Comparison of ENCODE assay signal across 8 mouse cellular contexts in the genomic region with DNA sequence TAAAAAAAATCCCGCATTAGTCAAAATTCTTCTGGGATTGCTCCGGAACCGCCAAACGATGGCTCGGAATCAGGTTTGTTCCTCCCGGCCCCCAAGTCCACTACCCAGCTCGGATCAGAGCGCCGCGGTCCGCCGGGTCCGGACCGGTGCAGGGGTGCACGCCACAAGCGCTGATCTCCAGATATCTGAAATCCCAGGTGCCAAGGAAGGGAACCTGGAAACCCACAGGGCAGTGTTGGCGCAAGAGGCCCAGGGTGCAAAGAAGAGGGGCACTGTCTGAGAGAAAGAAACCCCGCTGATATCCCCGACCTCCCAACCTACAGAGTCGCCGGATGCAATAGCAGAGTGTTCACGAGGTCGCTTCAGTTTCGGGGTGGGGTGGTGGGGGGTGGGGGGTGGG. TPM values are rescaled to one million over a fixed set of nuclear protein-coding genes. Genes with fewer than 3 reads are reported as not detected.
DNase-seq lines count a peak whose midpoint lies in the region; ATAC-seq lines count a peak whose summit lies in the region.

No protein-coding gene starts in this region.

- peak overlapping the region; percentile 93 for H3K4me2 ChIP-seq in neural tube, embryonic 11.5 days (ENCODE audit: low read depth)
- H3K4me2 ChIP-seq in limb, embryonic 13.5 days (replicated peaks): peak overlapping the region; percentile 82
- H3K4me2 ChIP-seq in stomach, embryonic 14.5 days (replicated peaks; ENCODE audit: low read depth, low read length): peak overlapping the region; percentile 82

- peaks cover 48% of the 10 kb centered on the region for H3K27me3 ChIP-seq in erythroblast, embryonic 14.5 days (ENCODE audit: control insufficient read depth)
- H3K27me3 ChIP-seq in neural tube, embryonic 11.5 days (ENCODE audit: control insufficient read depth, insufficient read depth, low read length): no peaks in the 10 kb centered on the region
- 0 out of 2 replicates have a peak, but pooled peaks cover 5% of the 10 kb centered on the region for H3K27me3 ChIP-seq in limb, embryonic 13.5 days
- no peaks in the 10 kb centered on the region for H3K27me3 ChIP-seq in stomach, embryonic 14.5 days (ENCODE audit: control insufficient read depth, insufficient read depth, low read length)

- peak overlapping the region; percentile 34; the same call in 1 of the 2 replicates for H3K27ac ChIP-seq in neural tube, embryonic 11.5 days (ENCODE audit: low read depth, low read length)
- no peak overlapping the region for H3K27ac ChIP-seq in limb, embryonic 13.5 days
- no peak overlapping the region; the same call in 1 of the 2 replicates for H3K27ac ChIP-seq in stomach, embryonic 14.5 days (ENCODE audit: low read length)

- H3K9ac ChIP-seq in neural tube, embryonic 11.5 days (ENCODE audit: low read length): peak overlapping the region; percentile 93
- H3K9ac ChIP-seq in limb, embryonic 13.5 days: peak overlapping the region; percentile 96
- H3K9ac ChIP-seq in stomach, embryonic 14.5 days (replicated peaks; ENCODE audit: low read depth, low read length): peak overlapping the region; percentile 98

- peaks cover 6% of the 10 kb centered on the region; the same call in 1 of the 2 replicates for H3K9me3 ChIP-seq in erythroblast, embryonic 14.5 days (ENCODE audit: control insufficient read depth, low read length)
- no peaks in the 10 kb centered on the region for H3K9me3 ChIP-seq in neural tube, embryonic 11.5 days (ENCODE audit: control insufficient read depth, low read length)
- no peaks in the 10 kb centered on the region for H3K9me3 ChIP-seq in limb, embryonic 13.5 days
- no peaks in the 10 kb centered on the region for H3K9me3 ChIP-seq in stomach, embryonic 14.5 days (ENCODE audit: control insufficient read depth, low read depth, low read length)

- peaks cover 11% of the 10 kb centered on the region for H3K36me3 ChIP-seq in erythroblast, embryonic 14.5 days (ENCODE audit: control insufficient read depth)
- no peaks in the 10 kb centered on the region for H3K36me3 ChIP-seq in neural tube, embryonic 11.5 days (ENCODE audit: control insufficient read depth, insufficient read depth, low read length)
- H3K36me3 ChIP-seq in limb, embryonic 13.5 days: peaks cover 29% of the 10 kb centered on the region
- H3K36me3 ChIP-seq in stomach, embryonic 14.5 days (ENCODE audit: control insufficient read depth, insufficient read depth, low read length): peaks cover 12% of the 10 kb centered on the region

- H3K4me1 ChIP-seq in erythroblast, embryonic 14.5 days (ENCODE audit: control insufficient read depth): peaks cover 40% of the 10 kb centered on the region
- H3K4me1 ChIP-seq in neural tube, embryonic 11.5 days (ENCODE audit: control insufficient read depth, insufficient read depth, low read length): peaks cover 36% of the 10 kb centered on the region
- peaks cover 66% of the 10 kb centered on the region for H3K4me1 ChIP-seq in limb, embryonic 13.5 days
- peaks cover 37% of the 10 kb centered on the region; the same call in 1 of the 2 replicates for H3K4me1 ChIP-seq in stomach, embryonic 14.5 days (ENCODE audit: control insufficient read depth, insufficient read depth, low read length)

- no peak for ATAC-seq in erythroblast, adult 5-6 weeks (replicated peaks; ENCODE audit: low FRiP score, poor library complexity, severe bottlenecking)
- no peak for ATAC-seq in neural tube, embryonic 11.5 days (ENCODE audit: insufficient read depth, low FRiP score, low TSS enrichment)
- no peak for ATAC-seq in limb, embryonic 13.5 days (ENCODE audit: low FRiP score, low read depth)
- ATAC-seq in stomach, embryonic 14.5 days (ENCODE audit: insufficient number of reproducible peaks, insufficient read depth, low FRiP score, low read depth): no peak

- WGBS in neural tube, embryonic 11.5 days: under 1% methylated on average over 20 of the region's 24 CpGs
- under 1% methylated on average over 24 of the region's 24 CpGs for WGBS in limb, embryonic 13.5 days
- 4% methylated on average over 24 of the region's 24 CpGs for WGBS in stomach, embryonic 14.5 days

- no peak for DNase-seq in neural tube, embryonic 11.5 days (ENCODE audit: low spot score)
- no peak for DNase-seq in neural tube, embryonic 10.5 days (ENCODE audit: extremely low spot score, low spot score)
- no peak for DNase-seq in cerebellum, adult 9-10 months
- DNase-seq in testis, postnatal 10 days (ENCODE audit: low spot score): no peak

- peak overlapping the region; percentile 84 for H3K4me3 ChIP-seq in erythroblast, embryonic 14.5 days (replicated peaks)
- peak overlapping the region; percentile 80 for H3K4me3 ChIP-seq in neural tube, embryonic 11.5 days (ENCODE audit: low read depth, low read length)
- H3K4me3 ChIP-seq in limb, embryonic 13.5 days: peak overlapping the region; percentile 87
- H3K4me3 ChIP-seq in stomach, embryonic 14.5 days (ENCODE audit: low read depth, low read length): peak overlapping the region; percentile 89

RNA-seq across cellular contexts. Expression of a gene that starts 1.9 kb away (rescaled TPM):
- 10.1 and 10.6 TPM in 2 replicates for polyA plus RNA-seq in erythroblast, embryonic 14.5 days (2012)
- total RNA-seq in erythroblast, adult 5-6 weeks (2015; ENCODE audit: low replicate concordance): 1.2 and 4.0 TPM in 2 replicates
- total RNA-seq in erythroblast, adult 5-6 weeks (2017; ENCODE audit: low replicate concordance): 0.51 and 0.70 TPM in 2 replicates
- 34.5 and 35.8 TPM in 2 replicates for polyA plus RNA-seq in neural tube, embryonic 11.5 days (2014; fragmentation: Nextera tagmentation; extraction: Ambion mirVana)
- 25.9 and 30.2 TPM in 2 replicates for polyA plus RNA-seq in limb, embryonic 13.5 days (2015; fragmentation: Nextera tagmentation; extraction: Ambion mirVana)
- 41.8 and 43.3 TPM in 2 replicates for polyA plus RNA-seq in stomach, embryonic 14.5 days (2014; fragmentation: Nextera tagmentation; extraction: Ambion mirVana)
